Mouse (Mus musculus): ENCODE measurements around the gene Tecr. TPM values are rescaled to one million over a fixed set of nuclear protein-coding genes. Genes with fewer than 3 reads are reported as not detected.
"Not testable (repeated sequence)": the region's sequence is repeated elsewhere in the genome, so short reads cannot be mapped to it uniquely, and the experiment has no call there.

Tecr gene
- polyA plus RNA-seq, 1 experiment from 2014 or later = 704 TPM

GRCm38 (mm10) chr8:83611921-83612320 is 4.2 kb upstream of the Tecr start:
- H3K4me1 ChIP-seq (ENCODE audit: control insufficient read depth, insufficient read depth, low read length) = peaks cover 6% of the 10 kb centered on the region
- H3K9ac ChIP-seq (ENCODE audit: low read length) = no peak overlapping the region
- H3K9me3 ChIP-seq (ENCODE audit: control insufficient read depth, low read length) = no peaks in the 10 kb centered on the region
- WGBS = 97% methylated on average over 4 of the region's 4 CpGs
- DNase-seq (ENCODE audit: low spot score) (no peak), ATAC-seq (ENCODE audit: insufficient number of reproducible peaks, low FRiP score, low TSS enrichment, low read depth) (no peak)
- H3K27ac ChIP-seq (replicated peaks; ENCODE audit: low read depth, low read length) = no peak overlapping the region
- H3K36me3 ChIP-seq (ENCODE audit: control insufficient read depth, insufficient read depth, low read length) = peaks cover 18% of the 10 kb centered on the region
- H3K4me3 ChIP-seq (ENCODE audit: low read depth, low read length) = no peak overlapping the region
- H3K27me3 ChIP-seq (ENCODE audit: control insufficient read depth, insufficient read depth, low read length) = no peaks in the 10 kb centered on the region
- H3K4me2 ChIP-seq (ENCODE audit: low read depth, severe bottlenecking) = no peak overlapping the region

GRCm38 (mm10) chr8:83609547-83610180 is 1.9 kb upstream of the Tecr start:
- 94% methylated on average over 10 of the region's 10 CpGs for WGBS
- Histone ChIP-seq H3K27ac (replicated peaks; ENCODE audit: low read depth, low read length) (no peak overlapping the region), H3K36me3 (ENCODE audit: control insufficient read depth, insufficient read depth, low read length) (peaks cover 18% of the 10 kb centered on the region), H3K4me2 (ENCODE audit: low read depth, severe bottlenecking) (peak overlapping the region; percentile 74), H3K27me3 (ENCODE audit: control insufficient read depth, insufficient read depth, low read length) (no peaks in the 10 kb centered on the region), H3K4me1 (ENCODE audit: control insufficient read depth, insufficient read depth, low read length) (peaks cover 6% of the 10 kb centered on the region), H3K4me3 (ENCODE audit: low read depth, low read length) (peak overlapping the region; percentile 84), H3K9ac (ENCODE audit: low read length) (no peak overlapping the region), H3K9me3 (ENCODE audit: control insufficient read depth, low read length) (no peaks in the 10 kb centered on the region)
- no peak for ATAC-seq (ENCODE audit: insufficient number of reproducible peaks, low FRiP score, low TSS enrichment, low read depth)
- DNase-seq (ENCODE audit: low spot score) = no peak

GRCm38 (mm10) chr8:83609086-83609485 is 1.3 kb upstream of the Tecr start:
- Histone ChIP-seq H3K36me3 (ENCODE audit: control insufficient read depth, insufficient read depth, low read length) (peaks cover 18% of the 10 kb centered on the region), H3K27me3 (ENCODE audit: control insufficient read depth, insufficient read depth, low read length) (no peaks in the 10 kb centered on the region), H3K27ac (replicated peaks; ENCODE audit: low read depth, low read length) (no peak overlapping the region; the same call in 1 of the 2 replicates), H3K4me3 (ENCODE audit: low read depth, low read length) (peak overlapping the region; percentile 84), H3K4me1 (ENCODE audit: control insufficient read depth, insufficient read depth, low read length) (peaks cover 6% of the 10 kb centered on the region), H3K9me3 (ENCODE audit: control insufficient read depth, low read length) (no peaks in the 10 kb centered on the region), H3K4me2 (ENCODE audit: low read depth, severe bottlenecking) (peak overlapping the region; percentile 74), H3K9ac (ENCODE audit: low read length) (peak overlapping the region; percentile 85)
- DNase-seq (ENCODE audit: low spot score) = no peak
- 33% methylated on average over 9 of the region's 9 CpGs for WGBS
- no peak for ATAC-seq (ENCODE audit: insufficient number of reproducible peaks, low FRiP score, low TSS enrichment, low read depth)

GRCm38 (mm10) chr8:83608398-83608829 is 643 bp upstream of the Tecr start:
- ATAC-seq (ENCODE audit: insufficient number of reproducible peaks, low FRiP score, low TSS enrichment, low read depth) = peak; percentile 81
- peak overlapping the region; percentile 74 for H3K4me2 ChIP-seq (ENCODE audit: low read depth, severe bottlenecking)
- H3K4me3 ChIP-seq (ENCODE audit: low read depth, low read length) = peak overlapping the region; percentile 84
- H3K27ac ChIP-seq (replicated peaks; ENCODE audit: low read depth, low read length) = peak overlapping the region; percentile 90
- peaks cover 6% of the 10 kb centered on the region for H3K4me1 ChIP-seq (ENCODE audit: control insufficient read depth, insufficient read depth, low read length)
- H3K9me3 ChIP-seq (ENCODE audit: control insufficient read depth, low read length) = no peaks in the 10 kb centered on the region
- H3K36me3 ChIP-seq (ENCODE audit: control insufficient read depth, insufficient read depth, low read length) = peaks cover 16% of the 10 kb centered on the region
- peak overlapping the region; percentile 85 for H3K9ac ChIP-seq (ENCODE audit: low read length)
- DNase-seq (ENCODE audit: low spot score) = peak; percentile 80
- under 1% methylated on average over 51 of the region's 51 CpGs for WGBS
- no peaks in the 10 kb centered on the region for H3K27me3 ChIP-seq (ENCODE audit: control insufficient read depth, insufficient read depth, low read length)

GRCm38 (mm10) chr8:83602650-83603029 is 5.1 kb downstream of the Tecr start:
- Histone ChIP-seq H3K4me3 (ENCODE audit: low read depth, low read length) (no peak overlapping the region), H3K9me3 (ENCODE audit: control insufficient read depth, low read length) (no peaks in the 10 kb centered on the region), H3K27ac (replicated peaks; ENCODE audit: low read depth, low read length) (no peak overlapping the region), H3K4me2 (ENCODE audit: low read depth, severe bottlenecking) (no peak overlapping the region), H3K36me3 (ENCODE audit: control insufficient read depth, insufficient read depth, low read length) (no peaks in the 10 kb centered on the region), H3K4me1 (ENCODE audit: control insufficient read depth, insufficient read depth, low read length) (no peaks in the 10 kb centered on the region), H3K27me3 (ENCODE audit: control insufficient read depth, insufficient read depth, low read length) (no peaks in the 10 kb centered on the region), H3K9ac (ENCODE audit: low read length) (no peak overlapping the region)
- no peak for DNase-seq (ENCODE audit: low spot score)
- no peak for ATAC-seq (ENCODE audit: insufficient number of reproducible peaks, low FRiP score, low TSS enrichment, low read depth)
- WGBS = 87% methylated on average over 2 of the region's 2 CpGs

- DNase-seq (ENCODE audit: low spot score) (no peak), ATAC-seq (ENCODE audit: insufficient number of reproducible peaks, low FRiP score, low TSS enrichment, low read depth) (no peak)
- H3K4me1 ChIP-seq (ENCODE audit: control insufficient read depth, insufficient read depth, low read length) = no peaks in the 10 kb centered on the region
- H3K4me3 ChIP-seq (ENCODE audit: low read depth, low read length) = no peak overlapping the region
- no peak overlapping the region for H3K27ac ChIP-seq (replicated peaks; ENCODE audit: low read depth, low read length)
- no peaks in the 10 kb centered on the region for H3K9me3 ChIP-seq (ENCODE audit: control insufficient read depth, low read length)
- no peaks in the 10 kb centered on the region for H3K36me3 ChIP-seq (ENCODE audit: control insufficient read depth, insufficient read depth, low read length)
- no peak overlapping the region for H3K9ac ChIP-seq (ENCODE audit: low read length)
- H3K27me3 ChIP-seq (ENCODE audit: control insufficient read depth, insufficient read depth, low read length) = no peaks in the 10 kb centered on the region
- H3K4me2 ChIP-seq (ENCODE audit: low read depth, severe bottlenecking) = no peak overlapping the region
Observed at GRCm38 (mm10) chr8:83599814-83600213, 8.0 kb downstream of the Tecr start.

GRCm38 (mm10) chr8:83598146-83598545 is 9.6 kb downstream of the Tecr start:
- ATAC-seq (ENCODE audit: insufficient number of reproducible peaks, low FRiP score, low TSS enrichment, low read depth) (no peak), DNase-seq (ENCODE audit: low spot score) (no peak)
- peaks cover 2% of the 10 kb centered on the region; the same call in 1 of the 2 replicates for H3K4me1 ChIP-seq (ENCODE audit: control insufficient read depth, insufficient read depth, low read length)
- H3K4me3 ChIP-seq (ENCODE audit: low read depth, low read length) = no peak overlapping the region
- no peak overlapping the region for H3K27ac ChIP-seq (replicated peaks; ENCODE audit: low read depth, low read length)
- H3K9ac ChIP-seq (ENCODE audit: low read length) = no peak overlapping the region
- H3K9me3 ChIP-seq (ENCODE audit: control insufficient read depth, low read length) = no peaks in the 10 kb centered on the region
- no peaks in the 10 kb centered on the region for H3K36me3 ChIP-seq (ENCODE audit: control insufficient read depth, insufficient read depth, low read length)
- no peaks in the 10 kb centered on the region for H3K27me3 ChIP-seq (ENCODE audit: control insufficient read depth, insufficient read depth, low read length)
- H3K4me2 ChIP-seq (ENCODE audit: low read depth, severe bottlenecking) = no peak overlapping the region
- 6% methylated on average over 1 of the region's 1 CpGs for WGBS

GRCm38 (mm10) chr8:83596369-83596768 is 11.4 kb downstream of the Tecr start:
- ATAC-seq (ENCODE audit: insufficient number of reproducible peaks, low FRiP score, low TSS enrichment, low read depth) = no peak
- Histone ChIP-seq H3K27ac (replicated peaks; ENCODE audit: low read depth, low read length) (no peak overlapping the region), H3K9me3 (ENCODE audit: control insufficient read depth, low read length) (no peaks in the 10 kb centered on the region), H3K9ac (ENCODE audit: low read length) (no peak overlapping the region), H3K36me3 (ENCODE audit: control insufficient read depth, insufficient read depth, low read length) (peaks cover 1% of the 10 kb centered on the region; the same call in 1 of the 2 replicates), H3K4me1 (ENCODE audit: control insufficient read depth, insufficient read depth, low read length) (peaks cover 10% of the 10 kb centered on the region), H3K27me3 (ENCODE audit: control insufficient read depth, insufficient read depth, low read length) (no peaks in the 10 kb centered on the region), H3K4me2 (ENCODE audit: low read depth, severe bottlenecking) (no peak overlapping the region), H3K4me3 (ENCODE audit: low read depth, low read length) (no peak overlapping the region)
- DNase-seq (ENCODE audit: low spot score) = no peak
- 19% methylated on average over 3 of the region's 3 CpGs for WGBS

- not testable (repeated sequence) for ATAC-seq (ENCODE audit: insufficient number of reproducible peaks, low FRiP score, low TSS enrichment, low read depth); H3K4me1 ChIP-seq (ENCODE audit: control insufficient read depth, insufficient read depth, low read length); H3K36me3 ChIP-seq (ENCODE audit: control insufficient read depth, insufficient read depth, low read length); H3K27me3 ChIP-seq (ENCODE audit: control insufficient read depth, insufficient read depth, low read length); H3K9me3 ChIP-seq (ENCODE audit: control insufficient read depth, low read length); DNase-seq (ENCODE audit: low spot score)
- Histone ChIP-seq H3K27ac (replicated peaks; ENCODE audit: low read depth, low read length) (peak overlapping the region; percentile 70; the same call in 1 of the 2 replicates), H3K4me2 (ENCODE audit: low read depth, severe bottlenecking) (peak overlapping the region; percentile 53), H3K4me3 (ENCODE audit: low read depth, low read length) (peak overlapping the region; percentile 72), H3K9ac (ENCODE audit: low read length) (peak overlapping the region; percentile 71)
- WGBS = 65% methylated on average over 3 of the region's 3 CpGs
Observed at GRCm38 (mm10) chr8:83595050-83595345, 12.8 kb downstream of the Tecr start.
